Mouse (Mus musculus): Measurements from ENCODE around the gene Dnah8.

Gene Dnah8

DNA sequence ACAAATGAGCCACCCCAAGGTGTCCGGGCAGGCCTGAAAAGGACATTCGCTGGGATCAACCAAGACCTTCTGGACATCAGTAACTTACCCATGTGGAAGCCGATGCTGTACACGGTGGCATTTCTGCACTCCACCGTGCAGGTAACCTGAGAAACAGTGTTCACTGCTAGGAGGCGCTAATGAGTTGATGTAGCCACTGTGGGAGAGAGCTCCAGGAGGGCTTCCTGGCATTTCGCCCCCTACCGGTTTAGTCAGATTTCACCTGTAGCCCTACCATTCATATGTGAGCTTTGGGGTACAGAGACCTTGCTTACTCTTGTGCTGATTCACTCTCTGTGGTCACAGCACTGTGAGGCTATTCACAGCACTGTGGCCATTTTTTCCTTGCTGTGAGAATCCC lies 195.0 kb downstream of the Dnah8 start:
- DNase-seq (ENCODE audit: low read depth, low spot score) = no peak

GRCm38 (mm10) chr17:30821115-30821514 lies 197.0 kb downstream of the Dnah8 start:
- DNase-seq (ENCODE audit: low read depth, low spot score) = no peak

DNA sequence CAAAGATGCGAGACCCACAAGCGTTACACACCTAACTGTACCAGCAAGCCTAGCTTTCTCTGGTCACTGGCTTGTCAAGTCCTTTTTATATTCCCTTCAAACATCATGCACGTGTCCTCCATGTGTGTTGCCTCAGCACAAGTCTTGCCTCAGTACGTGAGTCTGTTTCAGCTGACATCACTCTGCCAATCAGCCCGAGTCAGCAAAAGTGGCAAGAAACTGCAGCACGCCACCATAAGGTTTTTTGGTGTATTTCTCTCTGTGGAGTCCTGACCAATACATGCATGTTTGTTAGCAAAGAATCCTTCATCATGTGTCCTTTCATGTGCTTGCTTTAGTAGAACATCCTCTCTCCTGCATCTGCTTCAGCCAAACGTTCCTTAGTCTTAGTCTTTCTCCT lies 200.3 kb downstream of the Dnah8 start:
- no peak for DNase-seq (ENCODE audit: low read depth, low spot score)

DNA sequence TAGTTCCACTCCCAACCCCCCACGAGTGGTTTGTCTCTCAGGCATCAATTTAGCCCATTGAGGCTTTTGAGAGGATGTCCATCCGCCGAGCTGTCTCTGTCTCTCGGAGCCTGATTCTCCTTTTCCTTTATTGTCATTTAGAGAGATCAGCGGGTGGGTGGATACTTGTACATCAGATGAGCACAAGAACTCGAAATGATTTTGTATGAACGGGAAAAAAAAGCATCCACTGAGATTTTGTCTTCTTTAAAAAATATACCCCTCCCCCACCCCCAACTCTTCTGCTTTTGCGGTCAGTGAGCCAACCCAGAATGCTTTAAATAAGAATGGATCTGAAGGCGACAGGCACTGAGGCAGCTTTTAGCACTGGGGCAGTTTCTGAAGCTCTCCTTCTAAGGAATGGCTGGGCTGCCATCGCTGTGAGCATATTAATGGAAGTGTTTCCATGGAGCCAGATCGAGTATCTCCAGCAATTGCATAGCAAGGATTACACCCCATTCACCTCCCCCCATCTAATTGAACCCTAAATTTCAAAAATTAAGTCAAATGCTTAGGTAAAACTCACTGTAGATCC lies 201.7 kb downstream of the Dnah8 start:
- DNase-seq (ENCODE audit: low read depth, low spot score) = no peak

- DNase-seq (ENCODE audit: low read depth, low spot score) = no peak
Measured at GRCm38 (mm10) chr17:30831170-30831569, 207.0 kb downstream of the Dnah8 start.

DNA sequence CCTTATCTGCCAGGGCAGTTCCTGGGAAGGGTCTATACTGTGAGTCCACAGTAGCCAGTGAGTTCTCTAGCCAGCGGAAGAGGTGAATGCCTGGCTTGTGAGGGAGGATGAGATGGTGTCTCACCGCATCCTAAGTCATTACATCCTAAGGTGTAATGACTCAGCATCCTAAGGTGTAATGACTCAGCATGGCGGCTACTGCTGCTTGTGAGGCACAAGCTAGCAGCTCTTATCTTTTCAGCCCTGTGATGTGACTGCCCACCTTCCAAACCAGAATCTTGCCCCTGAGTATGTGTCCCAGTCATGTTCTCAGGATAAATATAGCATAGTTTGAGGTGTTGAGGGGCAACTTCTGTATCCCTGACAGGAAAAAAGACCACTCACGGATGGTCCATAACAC lies 211.3 kb downstream of the Dnah8 start:
- no peak for DNase-seq (ENCODE audit: low read depth, low spot score)

DNA sequence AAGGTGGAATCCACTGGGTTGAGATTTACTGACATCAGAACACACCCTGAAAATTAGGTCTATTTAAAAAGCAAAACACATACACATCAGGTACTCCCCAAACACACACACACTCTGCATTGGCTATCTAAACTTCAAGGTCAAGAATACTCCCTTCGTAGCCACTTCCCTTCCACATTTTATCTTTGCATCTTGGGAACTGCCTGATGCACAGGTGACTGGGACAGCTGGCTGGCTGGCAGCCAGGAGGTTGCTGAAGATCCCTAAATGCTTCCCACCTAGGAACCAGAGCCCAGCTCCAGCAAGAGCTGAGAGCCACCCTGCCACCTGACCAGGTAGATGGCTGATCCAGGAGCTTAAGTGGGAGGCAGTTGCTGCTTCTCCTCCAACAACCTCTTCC lies 212.9 kb downstream of the Dnah8 start:
- no peak for DNase-seq (ENCODE audit: low read depth, low spot score)

GRCm38 (mm10) chr17:30840046-30840445 lies 215.9 kb downstream of the Dnah8 start:
- DNase-seq (ENCODE audit: low read depth, low spot score) = no peak

GRCm38 (mm10) chr17:30842312-30842711 lies 218.2 kb downstream of the Dnah8 start:
- no peak for DNase-seq (ENCODE audit: low read depth, low spot score)

DNA sequence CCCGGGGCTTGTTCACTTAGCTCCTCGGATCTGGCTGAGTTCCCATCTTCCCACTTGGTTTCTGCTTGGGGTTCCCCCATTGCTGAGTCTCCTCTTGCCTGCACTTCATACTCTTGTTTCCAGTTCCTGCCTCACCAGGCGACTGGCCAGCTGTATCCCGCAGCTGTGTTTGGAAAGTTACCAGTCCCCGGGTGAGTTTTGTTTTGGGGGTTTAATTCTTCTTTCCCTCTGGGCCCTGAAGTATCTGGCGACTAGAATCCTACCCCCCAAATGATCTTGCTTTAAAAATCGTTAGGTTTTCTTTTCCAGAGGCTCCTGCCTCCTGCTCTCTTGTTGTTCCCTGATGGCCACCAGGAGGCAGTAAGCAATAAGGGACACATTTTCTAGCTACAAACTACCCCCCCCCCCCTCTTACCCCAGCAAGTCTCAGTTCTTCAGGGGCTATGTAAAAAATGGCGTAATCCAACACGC lies 220.2 kb downstream of the Dnah8 start:
- no peak for DNase-seq (ENCODE audit: low read depth, low spot score)

- DNase-seq (ENCODE audit: low read depth, low spot score) = no peak
Measured at GRCm38 (mm10) chr17:30847498-30847897, 223.3 kb downstream of the Dnah8 start.

DNA sequence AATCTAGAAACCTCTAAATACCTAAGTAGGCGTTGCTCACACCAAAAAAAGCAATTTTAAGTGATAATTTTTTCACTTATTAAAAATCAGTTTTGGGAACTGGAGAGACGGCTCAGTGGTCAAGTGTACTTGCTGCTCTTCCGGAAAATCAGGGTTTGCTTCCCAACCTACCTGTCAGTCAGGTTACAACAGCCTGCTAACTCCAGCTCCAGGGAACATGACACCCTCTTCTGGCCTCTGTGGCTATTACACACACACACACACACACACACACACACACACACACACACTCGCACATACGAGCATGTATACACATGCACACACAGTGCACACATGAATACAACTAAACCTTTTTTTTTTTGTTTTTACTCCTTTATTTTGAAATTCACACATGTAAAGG lies 223.9 kb downstream of the Dnah8 start:
- DNase-seq (ENCODE audit: low read depth, low spot score) = no peak

DNA sequence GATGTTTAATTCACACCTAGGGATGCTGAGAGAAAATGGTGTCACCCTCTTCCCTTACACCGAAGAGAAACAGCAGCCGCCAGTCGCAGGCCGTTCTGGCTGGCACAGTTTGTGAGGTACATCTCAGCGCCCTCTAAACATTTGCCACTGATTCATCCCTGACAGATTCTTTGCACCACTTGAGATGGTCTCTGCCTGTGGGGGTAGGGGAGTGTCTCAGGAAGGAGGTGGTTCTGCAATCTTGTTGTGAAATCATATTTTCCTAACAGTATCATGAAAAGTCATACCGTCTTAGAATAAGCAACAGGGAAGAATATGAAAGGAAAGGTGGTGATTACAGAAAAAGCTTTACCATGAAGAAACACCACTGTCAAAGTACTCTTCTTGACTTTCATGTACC lies 224.7 kb downstream of the Dnah8 start:
- no peak for DNase-seq (ENCODE audit: low read depth, low spot score)

- DNase-seq (ENCODE audit: low read depth, low spot score) = no peak
Measured at GRCm38 (mm10) chr17:30849813-30850212, 225.7 kb downstream of the Dnah8 start.

- no peak for DNase-seq (ENCODE audit: low read depth, low spot score)
Measured at GRCm38 (mm10) chr17:30852345-30852744, 228.2 kb downstream of the Dnah8 start.

DNA sequence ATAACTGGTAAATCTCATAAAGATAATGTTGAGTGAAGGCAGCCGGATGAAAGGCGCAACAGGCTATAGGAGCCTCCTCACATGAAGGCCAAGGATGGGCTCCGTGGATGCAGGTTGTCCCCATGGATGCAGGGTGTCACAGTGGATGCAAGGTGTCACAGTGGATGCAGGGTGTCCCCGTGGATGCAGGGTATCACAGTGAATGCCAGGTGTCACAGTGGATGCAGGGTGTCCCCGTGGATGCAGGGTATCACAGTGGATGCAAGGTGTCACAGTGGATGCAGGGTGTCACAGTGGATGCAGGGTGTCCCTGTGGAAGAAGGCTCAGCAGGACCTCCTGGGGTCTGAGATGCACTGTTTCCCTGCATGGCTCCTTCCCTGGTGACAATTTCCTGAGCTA lies 233.2 kb downstream of the Dnah8 start:
- DNase-seq (ENCODE audit: low read depth, low spot score) = no peak

DNA sequence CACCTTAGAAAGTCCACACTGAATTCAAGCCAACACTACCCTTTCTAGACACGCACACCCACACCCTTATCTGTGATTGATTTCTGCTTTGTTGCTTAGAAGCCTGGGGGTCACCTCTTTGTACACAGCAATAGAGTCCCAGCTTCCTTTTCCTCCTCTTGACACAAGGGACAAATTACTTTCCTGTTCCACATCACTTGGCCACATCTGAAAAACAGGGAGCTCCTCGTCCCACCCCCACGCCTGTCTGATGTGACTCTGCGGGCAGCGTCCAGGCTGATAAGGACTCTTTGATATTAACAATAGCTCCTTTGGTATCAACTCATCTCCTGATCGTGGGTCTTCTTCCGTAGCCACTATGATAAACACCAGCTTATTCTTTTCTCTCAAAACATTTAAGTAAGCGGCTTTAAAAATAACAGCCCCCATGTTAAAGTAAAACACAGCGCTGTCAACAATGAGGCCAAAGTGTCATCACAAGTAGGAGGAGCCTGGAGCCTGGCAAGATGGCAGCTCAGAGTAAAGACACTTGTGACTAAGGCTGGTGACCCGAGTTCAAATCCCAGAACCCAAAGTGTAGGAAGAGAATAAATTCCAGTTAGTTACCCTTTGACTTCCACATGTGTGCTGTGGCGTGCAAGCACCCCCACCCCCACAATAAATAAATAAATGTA lies 234.6 kb downstream of the Dnah8 start:
- no peak for DNase-seq (ENCODE audit: low read depth, low spot score)

GRCm38 (mm10) chr17:30859989-30860585 lies 235.9 kb downstream of the Dnah8 start:
- no peak for DNase-seq (ENCODE audit: low read depth, low spot score)

- DNase-seq (ENCODE audit: low read depth, low spot score) = no peak
Measured at GRCm38 (mm10) chr17:30860606-30861005, 236.5 kb downstream of the Dnah8 start.

GRCm38 (mm10) chr17:30866281-30866680 lies 242.1 kb downstream of the Dnah8 start:
- no peak for DNase-seq (ENCODE audit: low read depth, low spot score)

DNA sequence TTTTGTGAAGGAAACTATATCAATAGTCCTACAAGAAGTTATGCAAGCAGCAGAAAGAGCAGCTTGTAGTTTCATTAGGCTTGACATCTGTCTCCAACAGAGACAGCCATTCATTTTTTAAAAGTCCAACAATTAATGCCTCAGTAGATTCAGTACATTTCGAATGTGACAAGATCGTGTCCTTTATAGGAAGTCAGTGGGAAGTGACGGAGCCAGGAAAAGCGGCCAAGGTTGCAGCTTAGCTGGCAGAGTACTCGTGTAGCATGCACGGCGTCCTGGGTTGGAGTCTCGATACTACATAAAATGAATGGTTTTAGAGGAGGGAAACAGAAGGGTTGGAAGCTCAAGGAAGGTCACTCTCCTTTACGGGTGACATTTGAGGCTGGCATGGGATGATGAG lies 242.8 kb downstream of the Dnah8 start:
- no peak for DNase-seq (ENCODE audit: low read depth, low spot score)

GRCm38 (mm10) chr17:30871040-30871439 lies 246.9 kb downstream of the Dnah8 start:
- DNase-seq (ENCODE audit: low read depth, low spot score) = no peak

GRCm38 (mm10) chr17:30874276-30874675 lies 250.1 kb downstream of the Dnah8 start:
- no peak for DNase-seq (ENCODE audit: low read depth, low spot score)
